Mouse (Mus musculus): ENCODE measurements around the gene Tmem144. TPM values are rescaled to one million over a fixed set of nuclear protein-coding genes. Genes with fewer than 3 reads are reported as not detected.

Gene Tmem144
- polyA plus RNA-seq, 1 experiment: 463 TPM

GRCm38 (mm10) chr3:79825067-79825780, 27.3 kb downstream of the Tmem144 start:
- H3K36me3 ChIP-seq (ENCODE audit: control insufficient read depth, insufficient read depth, low read length): no peaks in the 10 kb centered on the region
- no peaks in the 10 kb centered on the region for H3K27me3 ChIP-seq (ENCODE audit: control insufficient read depth, insufficient read depth, low read length)
- TF ChIP-seq CTCF (IDR thresholded peaks at IDR 0.05; ENCODE audit: control insufficient read depth, insufficient read depth, insufficient replicate concordance, low read depth, low read length): no peak
- no peak for TF ChIP-seq POLR2A (IDR thresholded peaks at IDR 0.05; ENCODE audit: control insufficient read depth, low read depth, low read length)
- H3K4me1 ChIP-seq (ENCODE audit: control insufficient read depth, insufficient read depth, low read length): peaks cover 2% of the 10 kb centered on the region
- no peak overlapping the region for H3K27ac ChIP-seq (ENCODE audit: control insufficient read depth, insufficient read depth, low read depth, low read length)
- no peak overlapping the region for H3K4me3 ChIP-seq (ENCODE audit: control insufficient read depth, low read depth, low read length)

GRCm38 (mm10) chr3:79823176-79823575, 29.4 kb downstream of the Tmem144 start:
- Histone ChIP-seq H3K27me3 (ENCODE audit: control insufficient read depth, insufficient read depth, low read length) (no peaks in the 10 kb centered on the region), H3K27ac (ENCODE audit: control insufficient read depth, insufficient read depth, low read depth, low read length) (no peak overlapping the region), H3K36me3 (ENCODE audit: control insufficient read depth, insufficient read depth, low read length) (no peaks in the 10 kb centered on the region), H3K4me1 (ENCODE audit: control insufficient read depth, insufficient read depth, low read length) (peaks cover 2% of the 10 kb centered on the region), H3K4me3 (ENCODE audit: control insufficient read depth, low read depth, low read length) (no peak overlapping the region)
- no peak for TF ChIP-seq CTCF (IDR thresholded peaks at IDR 0.05; ENCODE audit: control insufficient read depth, insufficient read depth, insufficient replicate concordance, low read depth, low read length)
- no peak for TF ChIP-seq POLR2A (IDR thresholded peaks at IDR 0.05; ENCODE audit: control insufficient read depth, low read depth, low read length)

GRCm38 (mm10) chr3:79821131-79821530, 31.4 kb downstream of the Tmem144 start:
- no peaks in the 10 kb centered on the region for H3K27me3 ChIP-seq (ENCODE audit: control insufficient read depth, insufficient read depth, low read length)
- no peak overlapping the region for H3K27ac ChIP-seq (ENCODE audit: control insufficient read depth, insufficient read depth, low read depth, low read length)
- no peak overlapping the region for H3K4me3 ChIP-seq (ENCODE audit: control insufficient read depth, low read depth, low read length)
- H3K4me1 ChIP-seq (ENCODE audit: control insufficient read depth, insufficient read depth, low read length): peaks cover 2% of the 10 kb centered on the region
- TF ChIP-seq POLR2A (IDR thresholded peaks at IDR 0.05; ENCODE audit: control insufficient read depth, low read depth, low read length) (no peak), CTCF (IDR thresholded peaks at IDR 0.05; ENCODE audit: control insufficient read depth, insufficient read depth, insufficient replicate concordance, low read depth, low read length) (no peak)
- H3K36me3 ChIP-seq (ENCODE audit: control insufficient read depth, insufficient read depth, low read length): no peaks in the 10 kb centered on the region

- TF ChIP-seq CTCF (IDR thresholded peaks at IDR 0.05; ENCODE audit: control insufficient read depth, insufficient read depth, insufficient replicate concordance, low read depth, low read length): no peak
- no peak for TF ChIP-seq POLR2A (IDR thresholded peaks at IDR 0.05; ENCODE audit: control insufficient read depth, low read depth, low read length)
- Histone ChIP-seq H3K4me1 (ENCODE audit: control insufficient read depth, insufficient read depth, low read length) (peaks cover 4% of the 10 kb centered on the region; the same call in 1 of the 2 replicates), H3K27ac (ENCODE audit: control insufficient read depth, insufficient read depth, low read depth, low read length) (no peak overlapping the region)
Measured at GRCm38 (mm10) chr3:79818202-79818995, 34.2 kb downstream of the Tmem144 start.

GRCm38 (mm10) chr3:79816229-79816628, 36.3 kb downstream of the Tmem144 start:
- TF ChIP-seq CTCF (IDR thresholded peaks at IDR 0.05; ENCODE audit: control insufficient read depth, insufficient read depth, insufficient replicate concordance, low read depth, low read length) (no peak), POLR2A (IDR thresholded peaks at IDR 0.05; ENCODE audit: control insufficient read depth, low read depth, low read length) (no peak)
- Histone ChIP-seq H3K36me3 (ENCODE audit: control insufficient read depth, insufficient read depth, low read length) (no peaks in the 10 kb centered on the region), H3K27me3 (ENCODE audit: control insufficient read depth, insufficient read depth, low read length) (no peaks in the 10 kb centered on the region), H3K4me3 (ENCODE audit: control insufficient read depth, low read depth, low read length) (no peak overlapping the region), H3K27ac (ENCODE audit: control insufficient read depth, insufficient read depth, low read depth, low read length) (no peak overlapping the region), H3K4me1 (ENCODE audit: control insufficient read depth, insufficient read depth, low read length) (peaks cover 4% of the 10 kb centered on the region; the same call in 1 of the 2 replicates)

More at GRCm38 (mm10) chr3:79818202-79818995, 34.2 kb downstream of the Tmem144 start:
- Histone ChIP-seq H3K4me3 (ENCODE audit: control insufficient read depth, low read depth, low read length) (no peak overlapping the region), H3K27me3 (ENCODE audit: control insufficient read depth, insufficient read depth, low read length) (no peaks in the 10 kb centered on the region), H3K36me3 (ENCODE audit: control insufficient read depth, insufficient read depth, low read length) (no peaks in the 10 kb centered on the region)

- TF ChIP-seq POLR2A (IDR thresholded peaks at IDR 0.05; ENCODE audit: control insufficient read depth, low read depth, low read length) (no peak), CTCF (IDR thresholded peaks at IDR 0.05; ENCODE audit: control insufficient read depth, insufficient read depth, insufficient replicate concordance, low read depth, low read length) (peak; percentile 88; the same call in 1 of the 2 replicates)
- Histone ChIP-seq H3K36me3 (ENCODE audit: control insufficient read depth, insufficient read depth, low read length) (no peaks in the 10 kb centered on the region), H3K27me3 (ENCODE audit: control insufficient read depth, insufficient read depth, low read length) (no peaks in the 10 kb centered on the region), H3K4me1 (ENCODE audit: control insufficient read depth, insufficient read depth, low read length) (peaks cover 4% of the 10 kb centered on the region; the same call in 1 of the 2 replicates), H3K27ac (ENCODE audit: control insufficient read depth, insufficient read depth, low read depth, low read length) (no peak overlapping the region), H3K4me3 (ENCODE audit: control insufficient read depth, low read depth, low read length) (peak overlapping the region; percentile 42)
Measured at GRCm38 (mm10) chr3:79813814-79814490, 38.6 kb downstream of the Tmem144 start.

- Histone ChIP-seq H3K27me3 (ENCODE audit: control insufficient read depth, insufficient read depth, low read length) (no peaks in the 10 kb centered on the region), H3K36me3 (ENCODE audit: control insufficient read depth, insufficient read depth, low read length) (no peaks in the 10 kb centered on the region), H3K4me1 (ENCODE audit: control insufficient read depth, insufficient read depth, low read length) (peaks cover 4% of the 10 kb centered on the region; the same call in 1 of the 2 replicates), H3K4me3 (ENCODE audit: control insufficient read depth, low read depth, low read length) (no peak overlapping the region), H3K27ac (ENCODE audit: control insufficient read depth, insufficient read depth, low read depth, low read length) (no peak overlapping the region)
- no peak for TF ChIP-seq POLR2A (IDR thresholded peaks at IDR 0.05; ENCODE audit: control insufficient read depth, low read depth, low read length)
- TF ChIP-seq CTCF (IDR thresholded peaks at IDR 0.05; ENCODE audit: control insufficient read depth, insufficient read depth, insufficient replicate concordance, low read depth, low read length): no peak
Measured at GRCm38 (mm10) chr3:79812042-79812441, 40.5 kb downstream of the Tmem144 start.

All from testis, adult 2 months (tissue).